Mouse (Mus musculus) ES-E14 (cell line): ENCODE results near the gene Nfatc2.

Experiments used
- CHD2 ChIP-seq: IDR thresholded peaks from 2 replicates; pipeline ENCODE4 v1.6.1; 2014; ENCODE audit warnings: mild to moderate bottlenecking, low read depth, low read length, inconsistent platforms
- HCFC1 ChIP-seq: IDR thresholded peaks from 2 replicates; pipeline ENCODE4 v1.6.1; 2012; ENCODE audit warnings: low read length, inconsistent platforms, borderline replicate concordance; ENCODE audit not compliant: insufficient read depth
- ZC3H11A ChIP-seq: IDR thresholded peaks from 2 replicates; pipeline ENCODE4 v1.6.1; 2012; ENCODE audit warnings: low read depth, mild to moderate bottlenecking, inconsistent platforms, low read length, borderline replicate concordance
- ZNF384 ChIP-seq: IDR thresholded peaks from 2 replicates; pipeline ENCODE4 v1.6.1; 2012; ENCODE audit warnings: low read depth, low read length, inconsistent platforms

DNA sequence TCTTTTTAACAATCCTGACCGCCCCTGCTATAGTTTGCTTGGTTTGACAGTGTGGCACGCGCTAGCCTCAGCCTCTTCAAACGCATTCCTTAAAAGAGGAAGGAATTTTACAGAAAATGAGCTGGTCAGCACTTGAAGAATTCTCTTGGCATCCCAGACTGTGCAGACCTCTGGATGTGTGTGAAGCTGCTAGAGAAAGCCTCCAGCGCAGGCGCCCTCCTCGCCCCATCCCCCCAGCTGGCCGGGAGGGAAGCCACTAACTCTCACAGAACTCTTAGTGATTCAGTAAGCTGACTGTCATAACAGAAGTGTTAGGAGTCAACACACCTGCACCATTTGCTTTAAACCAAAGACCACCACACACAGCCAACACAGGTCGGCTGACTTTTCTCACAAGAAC lies 23.3 kb downstream of the Nfatc2 start:
- no peak for TF ChIP-seq ZNF384
- no peak for TF ChIP-seq HCFC1
- no peak for TF ChIP-seq CHD2
- TF ChIP-seq ZC3H11A = no peak
